Comparison of ENCODE assay signal across 26 mouse cellular contexts in genomic region chr3:99881498-99881897, GRCm38 (mm10). TPM values are rescaled to one million over a fixed set of nuclear protein-coding genes. Genes with fewer than 3 reads are reported as not detected.
"Had no signal": no experiment of that assay in that cellular context is flagged by ENCODE, and none has a peak within 500 bp of the region (broad histone marks: within the 10 kb centered on the region; RNA-seq: fewer than 3 reads in every experiment).

No protein-coding gene starts in this region.

- H3K4me2 ChIP-seq: heart, embryonic 12.5 days; hindbrain, embryonic 12.5 days; hindbrain, embryonic 14.5 days; kidney, embryonic 15.5 days; limb, embryonic 13.5 days; limb, embryonic 15.5 days; liver, embryonic 12.5 days had no signal

- H3K27ac ChIP-seq: heart, adult 2 months; heart, embryonic 10.5 days; hindbrain, embryonic 10.5 days; hindbrain, embryonic 12.5 days; hindbrain, embryonic 14.5 days; kidney, embryonic 15.5 days; kidney, postnatal 0 days; limb, embryonic 13.5 days; limb, embryonic 15.5 days; liver, embryonic 12.5 days; liver, embryonic 14.5 days had no signal

- H3K9ac ChIP-seq: heart, embryonic 12.5 days; hindbrain, embryonic 12.5 days; hindbrain, embryonic 14.5 days; kidney, embryonic 15.5 days; limb, embryonic 13.5 days; limb, embryonic 15.5 days; liver, embryonic 12.5 days; liver, embryonic 14.5 days had no signal

- H3K4me1 ChIP-seq: hindbrain, embryonic 12.5 days had no signal

- ATAC-seq: hindbrain, embryonic 16.5 days; inflammation-experienced regulatory T-cells, adult 6 months; liver, embryonic 12.5 days had no signal

- H3K36me3 ChIP-seq: heart, embryonic 10.5 days; heart, embryonic 12.5 days; hindbrain, embryonic 10.5 days; hindbrain, embryonic 12.5 days; kidney, embryonic 15.5 days; limb, embryonic 13.5 days; limb, embryonic 15.5 days; liver, embryonic 12.5 days had no signal

- H3K27me3 ChIP-seq: heart, embryonic 12.5 days; hindbrain, embryonic 12.5 days; kidney, embryonic 15.5 days; limb, embryonic 13.5 days; limb, embryonic 15.5 days; liver, embryonic 12.5 days had no signal

- H3K9me3 ChIP-seq: heart, embryonic 10.5 days; heart, embryonic 12.5 days; hindbrain, embryonic 10.5 days; hindbrain, embryonic 12.5 days; kidney, embryonic 15.5 days; limb, embryonic 13.5 days; limb, embryonic 15.5 days; liver, embryonic 12.5 days had no signal

- H3K4me3 ChIP-seq: heart, adult 2 months; heart, embryonic 10.5 days; heart, embryonic 12.5 days; hindbrain, embryonic 10.5 days; hindbrain, embryonic 12.5 days; kidney, embryonic 15.5 days; limb, embryonic 13.5 days; limb, embryonic 15.5 days; liver, embryonic 12.5 days had no signal

- DNase-seq: gastrocnemius, postnatal 14 days; gastrocnemius, postnatal 36 days; heart, adult 11 months; heart, adult 2 months; heart, postnatal 10 days; heart, postnatal 4 days; kidney, adult 11 months; kidney, adult 8-10 months; kidney, postnatal 25 days; layer of hippocampus, adult 9-11 months; layer of hippocampus, postnatal 36 days; left cerebral cortex, postnatal 4 days had no signal

RNA-seq across cellular contexts. Expression of gene Spag17, which starts 3.7 kb away (rescaled TPM):
- polyA plus RNA-seq: inflammation-experienced regulatory T-cells, adult 6 months; large intestine, adult 2 months had no signal
